Mouse (Mus musculus) limb, embryonic 10.5 days (tissue): Measurements from ENCODE around the gene Tef. TPM values are rescaled to one million over a fixed set of nuclear protein-coding genes. Genes with fewer than 3 reads are reported as not detected.

Source experiments
- DNase-seq: peaks from one replicate; pipeline ENCODE4 v3.0.0-alpha.2; 2017; ENCODE audit warnings: low spot score
- H3K27ac ChIP-seq: fragments of 300-500 bp; sonication (generic); 2 replicates; pipeline ENCODE4 v1.5.1; 2016; ENCODE audit warnings: mild to moderate bottlenecking
- H3K27me3 ChIP-seq: fragments of 300-500 bp; sonication (generic); 2 replicates; pipeline ENCODE4 v1.6.1; 2016; ENCODE audit warnings: low read depth, mild to moderate bottlenecking; ENCODE audit not compliant: poor library complexity, severe bottlenecking
- H3K36me3 ChIP-seq: fragments of 300-500 bp; sonication (generic); 2 replicates; pipeline ENCODE4 v1.6.1; 2016; ENCODE audit warnings: mild to moderate bottlenecking, moderate library complexity
- H3K4me1 ChIP-seq: fragments of 300-500 bp; sonication (generic); 2 replicates; pipeline ENCODE4 v1.6.1; 2016
- H3K4me3 ChIP-seq: fragments of 300-500 bp; sonication (generic); 2 replicates; pipeline ENCODE4 v1.5.1; 2016; ENCODE audit warnings: mild to moderate bottlenecking, moderate library complexity
- H3K9me3 ChIP-seq: fragments of 300-500 bp; sonication (generic); replicated peaks from 2 replicates; pipeline ENCODE4 v1.6.1; 2016; ENCODE audit warnings: mild to moderate bottlenecking
- WGBS: fragments of 180-500 bp; shearing (Covaris S2); methylation state at CpG from one replicate; pipeline ENCODE4 v1.1.7; 2016; 5-methylcytosine and 5-hydroxymethylcytosine counted together
- polyA plus RNA-seq: library from polyadenylated mRNA; unstranded; fragments of >200 nt; fragmentation: Nextera tagmentation; extraction: Ambion mirVana; gene quantifications from 2 replicates; pipeline ENCODE4 v1.2.1, GENCODE M21; 2016

Gene Tef
- polyA plus RNA-seq, 1 experiment from 2014 or later: 16.5 TPM

GRCm38 (mm10) chr15:81847861-81848260, 45.6 kb downstream of the Tef start:
- no peak overlapping the region for H3K4me3 ChIP-seq
- 94% methylated on average over 5 of the region's 5 CpGs for WGBS
- no peak overlapping the region for H3K27ac ChIP-seq
- H3K4me1 ChIP-seq: peaks cover 7% of the 10 kb centered on the region
- peaks cover 62% of the 10 kb centered on the region for H3K36me3 ChIP-seq
- no peaks in the 10 kb centered on the region for H3K9me3 ChIP-seq
- no peaks in the 10 kb centered on the region for H3K27me3 ChIP-seq
- no peak for DNase-seq

- Histone ChIP-seq H3K27me3 (no peaks in the 10 kb centered on the region), H3K36me3 (peaks cover 65% of the 10 kb centered on the region), H3K9me3 (no peaks in the 10 kb centered on the region), H3K27ac (no peak overlapping the region), H3K4me1 (peaks cover 7% of the 10 kb centered on the region), H3K4me3 (no peak overlapping the region)
- no peak for DNase-seq
- 55% methylated on average over 7 of the region's 7 CpGs for WGBS
Measured at GRCm38 (mm10) chr15:81848301-81848700, 46.1 kb downstream of the Tef start.

DNA sequence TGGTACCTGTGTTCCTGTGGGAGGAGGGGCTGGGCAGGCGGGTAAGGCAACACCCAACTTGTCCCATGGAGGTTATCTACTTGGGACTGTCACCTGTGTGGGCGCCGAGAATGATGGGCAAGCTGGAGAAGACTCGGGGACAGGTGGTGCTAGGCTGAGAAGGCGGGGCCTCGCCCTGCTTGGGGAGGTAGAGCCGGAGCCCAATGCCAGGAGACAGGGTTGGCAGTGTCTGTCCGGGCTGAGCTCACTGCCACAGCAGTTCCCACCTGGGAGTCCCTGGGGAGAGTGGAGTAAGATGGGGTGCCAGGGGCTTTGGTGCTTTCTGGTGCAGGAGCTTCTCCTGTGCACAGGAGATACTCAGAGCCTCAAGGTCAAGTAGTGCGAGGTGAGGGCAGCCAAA, 46.9 kb downstream of the Tef start:
- Histone ChIP-seq H3K27ac (no peak overlapping the region), H3K4me3 (no peak overlapping the region), H3K27me3 (no peaks in the 10 kb centered on the region), H3K9me3 (no peaks in the 10 kb centered on the region), H3K4me1 (peaks cover 7% of the 10 kb centered on the region), H3K36me3 (peaks cover 73% of the 10 kb centered on the region)
- 87% methylated on average over 9 of the region's 9 CpGs for WGBS
- DNase-seq: no peak

- no peaks in the 10 kb centered on the region for H3K9me3 ChIP-seq
- H3K4me1 ChIP-seq: peaks cover 14% of the 10 kb centered on the region
- no peak overlapping the region for H3K27ac ChIP-seq
- no peak overlapping the region for H3K4me3 ChIP-seq
- no peak for DNase-seq
- peaks cover 85% of the 10 kb centered on the region for H3K36me3 ChIP-seq
- no peaks in the 10 kb centered on the region for H3K27me3 ChIP-seq
- WGBS: 87% methylated on average over 14 of the region's 14 CpGs
Measured at GRCm38 (mm10) chr15:81850718-81851117, 48.5 kb downstream of the Tef start.

- DNase-seq: no peak
- no peaks in the 10 kb centered on the region for H3K9me3 ChIP-seq
- H3K36me3 ChIP-seq: peaks cover 85% of the 10 kb centered on the region
- H3K4me3 ChIP-seq: no peak overlapping the region
- H3K27me3 ChIP-seq: no peaks in the 10 kb centered on the region
- no peak overlapping the region for H3K27ac ChIP-seq
- WGBS: 97% methylated on average over 15 of the region's 15 CpGs
- peaks cover 19% of the 10 kb centered on the region for H3K4me1 ChIP-seq
Measured at GRCm38 (mm10) chr15:81851375-81851774, 49.2 kb downstream of the Tef start.

- no peak for DNase-seq
- Histone ChIP-seq H3K4me1 (peaks cover 28% of the 10 kb centered on the region), H3K27me3 (no peaks in the 10 kb centered on the region), H3K9me3 (no peaks in the 10 kb centered on the region), H3K27ac (no peak overlapping the region), H3K36me3 (peaks cover 75% of the 10 kb centered on the region), H3K4me3 (no peak overlapping the region)
- 93% methylated on average over 9 of the region's 9 CpGs for WGBS
Measured at GRCm38 (mm10) chr15:81852411-81853000, 50.3 kb downstream of the Tef start.

DNA sequence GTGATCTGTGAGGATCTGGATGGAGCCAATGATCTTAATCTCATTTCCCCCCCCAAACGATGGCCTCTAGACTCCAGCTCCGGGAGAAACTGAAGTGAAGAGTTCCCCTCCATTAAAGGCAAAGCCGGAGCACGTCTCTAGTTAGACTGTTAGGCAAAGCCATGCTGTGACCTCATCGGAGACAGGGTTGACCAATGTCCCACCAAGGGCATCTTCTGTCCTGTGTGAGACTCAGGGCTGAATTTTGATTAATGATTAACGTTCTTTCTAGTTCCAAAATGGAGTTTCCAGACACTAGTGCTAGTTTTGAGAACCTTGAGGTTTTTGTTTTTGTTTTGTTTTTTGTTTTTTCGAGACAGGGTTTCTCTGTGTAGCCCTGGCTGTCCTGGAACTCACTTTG, 50.9 kb downstream of the Tef start:
- Histone ChIP-seq H3K9me3 (no peaks in the 10 kb centered on the region), H3K4me3 (no peak overlapping the region), H3K4me1 (peaks cover 28% of the 10 kb centered on the region), H3K27me3 (no peaks in the 10 kb centered on the region), H3K36me3 (peaks cover 69% of the 10 kb centered on the region), H3K27ac (no peak overlapping the region)
- 92% methylated on average over 7 of the region's 7 CpGs for WGBS
- no peak for DNase-seq

DNA sequence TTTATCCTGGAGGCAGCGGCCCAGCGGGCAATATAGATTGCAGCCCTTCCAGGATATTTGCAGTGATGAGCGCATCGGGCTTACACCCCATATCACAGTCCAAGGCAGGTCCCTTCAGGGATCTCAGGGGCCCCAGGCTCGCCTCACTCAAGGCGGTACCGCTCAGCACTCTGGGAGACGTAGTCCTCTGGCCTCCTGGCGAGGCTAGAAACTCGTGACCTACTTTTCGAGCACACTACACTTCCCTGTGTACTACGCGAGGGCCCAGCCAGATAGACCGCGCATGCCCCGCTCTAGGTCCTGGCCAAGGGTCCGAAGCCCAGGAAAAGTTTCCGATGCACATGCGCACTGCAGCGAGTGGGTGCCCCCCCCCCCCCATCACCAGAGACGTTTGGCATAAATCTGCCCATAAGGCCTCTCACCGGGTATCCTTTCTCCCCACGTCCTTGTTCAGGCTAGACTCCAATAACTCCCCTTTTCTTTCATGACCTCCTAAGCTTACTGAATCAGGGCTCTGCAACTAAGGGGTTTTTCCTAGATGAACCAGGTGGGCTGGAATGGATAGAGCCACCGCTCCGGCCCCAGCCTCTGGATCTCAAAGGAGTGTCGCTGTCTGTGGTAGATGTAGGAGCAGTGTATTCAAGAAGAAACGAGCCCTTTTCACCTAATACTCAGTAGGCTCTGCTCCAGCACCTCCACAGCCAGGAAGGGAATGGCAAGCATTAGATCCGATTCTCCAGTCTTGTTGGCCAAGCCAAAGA, 54.0 kb downstream of the Tef start:
- H3K36me3 ChIP-seq: peaks cover 40% of the 10 kb centered on the region
- peak overlapping the region; percentile 95 for H3K4me3 ChIP-seq
- peak; percentile 88 for DNase-seq
- no peaks in the 10 kb centered on the region for H3K9me3 ChIP-seq
- H3K4me1 ChIP-seq: peaks cover 38% of the 10 kb centered on the region
- under 1% methylated on average over 28 of the region's 28 CpGs for WGBS
- H3K27me3 ChIP-seq: no peaks in the 10 kb centered on the region
- peak overlapping the region; percentile 96 for H3K27ac ChIP-seq

DNA sequence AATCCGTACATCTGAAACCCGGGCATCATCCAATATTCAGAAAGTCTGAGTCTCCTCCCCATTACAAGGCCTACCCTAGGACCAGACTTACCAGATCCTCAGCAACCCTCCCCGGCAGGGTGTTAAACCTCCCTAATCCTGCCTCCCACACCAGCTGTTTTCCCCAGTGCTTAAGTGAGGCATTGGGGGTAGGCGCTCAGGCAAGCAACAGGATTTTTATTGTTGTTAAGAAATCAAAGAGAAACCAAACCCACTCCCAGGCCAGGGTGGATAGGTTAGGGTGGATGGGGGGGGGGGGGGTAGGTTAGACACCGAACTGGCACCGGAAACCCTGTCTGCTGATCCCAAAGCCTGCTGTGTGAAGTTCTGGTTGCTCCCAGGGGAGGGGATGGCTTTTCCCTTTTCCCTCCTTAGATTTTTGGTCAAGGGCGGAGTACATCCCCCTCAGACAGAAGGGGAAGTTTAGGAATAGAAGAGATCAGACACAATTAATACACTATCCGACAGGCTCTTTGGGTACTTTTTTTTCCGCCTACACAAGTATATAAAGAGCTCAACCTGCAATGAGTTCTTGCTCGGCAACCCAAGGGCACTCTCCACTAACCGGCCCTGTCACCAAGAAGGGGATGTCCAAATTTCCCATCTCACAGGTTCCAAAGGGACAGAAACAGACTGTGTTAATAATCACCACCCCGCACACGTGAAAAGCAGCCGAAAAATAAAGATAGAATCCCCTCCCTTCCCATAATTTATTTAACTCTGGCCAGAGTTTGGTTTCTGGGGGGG, 54.9 kb downstream of the Tef start:
- Histone ChIP-seq H3K27me3 (no peaks in the 10 kb centered on the region), H3K4me1 (peaks cover 38% of the 10 kb centered on the region), H3K4me3 (peak overlapping the region; percentile 95), H3K27ac (peak overlapping the region; percentile 96), H3K36me3 (peaks cover 31% of the 10 kb centered on the region), H3K9me3 (no peaks in the 10 kb centered on the region)
- no peak for DNase-seq
- under 1% methylated on average over 14 of the region's 14 CpGs for WGBS

GRCm38 (mm10) chr15:81857724-81858116, 55.5 kb downstream of the Tef start:
- H3K27ac ChIP-seq: peak overlapping the region; percentile 96
- H3K4me1 ChIP-seq: peaks cover 38% of the 10 kb centered on the region
- WGBS: under 1% methylated on average over 33 of the region's 33 CpGs
- H3K36me3 ChIP-seq: peaks cover 25% of the 10 kb centered on the region
- no peaks in the 10 kb centered on the region for H3K9me3 ChIP-seq
- no peak for DNase-seq
- H3K27me3 ChIP-seq: no peaks in the 10 kb centered on the region
- H3K4me3 ChIP-seq: peak overlapping the region; percentile 95

DNA sequence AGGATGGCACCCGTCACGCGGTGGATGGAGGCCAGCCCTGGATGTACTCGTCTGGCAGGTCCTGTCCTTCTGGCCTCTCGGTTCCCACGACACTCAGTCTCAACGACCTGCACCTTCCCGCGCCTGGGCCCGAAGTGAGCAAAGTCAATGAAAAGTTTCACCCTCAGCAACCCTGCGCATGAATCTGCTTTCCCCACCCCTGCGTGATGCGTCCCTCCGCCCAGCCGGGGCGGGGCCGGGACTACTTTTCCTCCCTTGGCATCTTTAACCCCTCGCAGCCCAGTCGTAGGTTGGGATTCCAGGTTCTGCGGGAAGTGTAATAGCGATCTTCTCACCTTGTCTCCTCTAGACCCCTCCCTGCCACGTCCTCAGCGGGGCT, 55.9 kb downstream of the Tef start:
- peaks cover 38% of the 10 kb centered on the region for H3K4me1 ChIP-seq
- DNase-seq: peak; percentile 96
- H3K9me3 ChIP-seq: no peaks in the 10 kb centered on the region
- peak overlapping the region; percentile 95 for H3K4me3 ChIP-seq
- no peaks in the 10 kb centered on the region for H3K27me3 ChIP-seq
- peak overlapping the region; percentile 96 for H3K27ac ChIP-seq
- H3K36me3 ChIP-seq: peaks cover 21% of the 10 kb centered on the region
- WGBS: 0% methylated on average over 23 of the region's 23 CpGs

- Histone ChIP-seq H3K9me3 (no peaks in the 10 kb centered on the region), H3K36me3 (peaks cover 20% of the 10 kb centered on the region), H3K27me3 (no peaks in the 10 kb centered on the region), H3K4me1 (peaks cover 38% of the 10 kb centered on the region), H3K27ac (peak within 1 kb of the TSS; percentile 96), H3K4me3 (peak within 1 kb of the TSS; percentile 95)
- under 1% methylated on average over 44 of the region's 44 CpGs for WGBS
- DNase-seq: peak; percentile 76
Measured at GRCm38 (mm10) chr15:81858517-81859329, 56.5 kb downstream of the Tef start, which contains the start of gene Tob2. Tob2 (minus strand) TSS chr15:81858796.
